Mouse (Mus musculus) thymus, adult 18-20 months (tissue): ENCODE data around the gene Agr2.

Source experiments
- DNase-seq, 2 experiments: peaks; one replicate each; pipeline ENCODE4 v3.0.0; 2022; ENCODE audit warnings: mixed read lengths in 2 of 2

Agr2 gene

DNA sequence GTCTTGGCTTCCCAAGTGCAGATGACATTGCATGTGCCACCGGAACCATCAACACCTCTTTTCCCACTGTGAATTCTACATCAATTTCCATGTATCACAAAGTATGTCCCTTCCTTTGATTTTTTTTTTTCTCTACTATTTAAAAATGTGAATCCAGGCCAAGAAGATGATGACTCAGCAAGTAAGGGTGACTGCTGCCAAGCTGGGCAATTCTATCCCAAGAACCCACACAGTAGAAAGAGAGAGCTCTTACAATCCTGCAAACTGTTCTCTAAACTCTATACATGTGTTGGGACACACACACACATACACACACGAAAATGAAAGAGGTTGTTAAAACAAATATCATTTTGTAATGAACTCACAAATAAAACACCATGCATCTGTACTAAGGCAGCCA, 34.5 kb downstream of the Agr2 start:
- no peak for DNase-seq

DNA sequence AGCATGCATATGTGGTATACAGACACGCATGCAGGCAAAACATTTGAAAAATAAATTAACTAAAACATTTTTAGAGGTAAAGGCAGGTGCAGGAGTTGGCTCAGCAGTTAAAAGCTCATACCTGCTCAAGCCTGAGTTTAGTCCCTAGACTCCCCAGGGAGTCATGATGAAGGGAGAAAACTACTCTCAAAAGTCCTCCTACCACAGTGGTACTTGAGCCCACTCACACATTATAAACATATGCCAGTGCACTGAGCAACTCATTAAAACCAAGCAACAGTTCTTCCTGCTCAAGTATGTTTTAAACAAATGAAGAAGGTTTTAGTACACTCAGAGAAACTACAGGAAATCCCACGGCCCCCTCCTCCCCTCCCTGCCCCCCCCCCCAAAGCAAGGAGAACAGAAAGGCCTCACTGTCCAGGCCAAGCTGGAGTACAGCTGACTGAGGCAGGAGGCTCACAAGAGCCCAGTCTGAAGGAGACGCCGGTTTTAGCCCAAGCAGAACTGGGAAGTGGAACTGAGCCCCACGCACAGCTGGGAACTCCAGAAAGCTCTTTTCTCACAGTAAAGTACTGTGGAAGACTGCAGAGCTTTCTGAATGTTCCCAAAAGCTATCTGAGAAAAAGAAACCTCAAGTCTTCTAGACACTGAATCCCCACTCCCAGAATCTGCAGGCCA, 36.4 kb downstream of the Agr2 start:
- no peak for DNase-seq

DNA sequence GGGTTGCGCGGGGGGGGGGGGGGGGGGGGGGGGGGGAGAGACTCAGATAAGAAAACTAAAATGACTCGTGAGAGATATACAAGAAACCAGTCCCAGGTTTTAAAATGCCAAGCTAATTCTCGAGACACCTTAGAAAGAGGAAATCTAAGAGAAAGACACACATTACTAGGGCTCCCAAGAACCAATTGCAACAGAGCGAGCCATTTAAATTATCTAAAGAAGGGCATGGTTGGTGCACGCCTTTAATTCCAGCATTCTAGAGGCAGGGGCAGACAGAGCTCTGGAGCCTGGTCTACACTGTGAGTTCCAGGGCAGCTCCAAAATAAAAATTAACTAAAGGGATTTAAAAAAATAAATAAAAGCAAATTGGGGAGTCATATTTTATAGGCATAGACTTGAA, 37.0 kb downstream of the Agr2 start:
- DNase-seq = no peak

- no peak for DNase-seq
Measured at GRCm38 (mm10) chr12:36030660-36031363, 38.1 kb downstream of the Agr2 start.

DNA sequence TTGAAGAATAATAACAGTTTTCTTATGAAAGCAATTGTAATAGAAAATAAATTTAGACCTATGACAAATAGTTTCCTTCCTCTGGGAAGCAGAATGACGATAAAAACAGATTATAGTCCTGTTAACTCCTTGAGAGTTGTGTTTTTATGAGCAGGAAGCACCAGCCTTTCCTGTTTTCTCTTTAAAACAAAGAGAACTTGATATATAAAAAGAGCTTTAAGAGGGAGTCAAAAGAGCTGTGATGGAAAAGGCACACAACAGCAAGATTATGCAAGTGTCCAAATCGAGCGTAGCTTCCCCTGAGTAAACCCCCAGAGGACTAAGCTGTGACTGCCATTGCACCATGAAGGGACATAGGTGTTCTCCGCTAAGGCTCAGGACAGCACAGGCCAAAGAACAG, 39.7 kb downstream of the Agr2 start:
- DNase-seq = no peak

- no peak for DNase-seq
Measured at GRCm38 (mm10) chr12:36035501-36035900, 42.8 kb downstream of the Agr2 start.

GRCm38 (mm10) chr12:36036121-36036520, 43.4 kb downstream of the Agr2 start:
- DNase-seq = no peak

- peak in 1 of 2 experiments; percentile 19 for DNase-seq
Measured at GRCm38 (mm10) chr12:36036776-36037175, 44.1 kb downstream of the Agr2 start.

DNA sequence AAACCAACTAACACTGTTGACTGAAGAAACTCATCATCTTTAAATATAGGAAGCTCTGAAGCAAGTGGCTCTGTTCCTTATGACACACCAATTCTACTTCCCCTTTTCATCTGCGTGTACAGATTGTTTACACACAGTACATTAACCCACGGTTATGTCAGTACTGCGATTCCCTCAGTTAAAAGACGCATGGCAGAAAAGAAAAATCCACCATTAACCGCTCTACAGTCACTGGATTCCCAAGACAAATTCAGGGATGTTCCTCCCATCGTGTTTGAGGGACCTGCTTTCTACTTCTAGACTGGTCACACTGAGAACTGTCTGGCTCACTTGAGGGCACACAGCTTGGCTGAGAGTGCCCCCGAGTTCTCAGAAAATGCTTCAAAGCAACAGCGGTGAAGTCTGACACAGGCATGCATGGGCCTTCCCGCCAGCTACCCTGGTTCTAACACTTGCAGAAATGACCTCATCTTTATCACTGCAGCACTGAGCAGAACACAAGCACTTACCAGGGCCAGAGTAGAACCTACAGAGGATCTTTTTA, 46.9 kb downstream of the Agr2 start:
- DNase-seq = peak in 1 of 2 experiments; percentile 34

GRCm38 (mm10) chr12:36040571-36041280, 48.0 kb downstream of the Agr2 start:
- no peak for DNase-seq

GRCm38 (mm10) chr12:36041281-36041589, 48.5 kb downstream of the Agr2 start:
- DNase-seq = no peak

- DNase-seq = peak in 1 of 2 experiments; percentile 66
Measured at GRCm38 (mm10) chr12:36041703-36042347, 49.1 kb downstream of the Agr2 start.

- peak; percentile 94 to 97 for DNase-seq
Measured at GRCm38 (mm10) chr12:36042348-36042778, 49.7 kb downstream of the Agr2 start, which contains the start of gene Tspan13. TSS of gene Tspan13 (minus strand) at chr12:36042500.

DNA sequence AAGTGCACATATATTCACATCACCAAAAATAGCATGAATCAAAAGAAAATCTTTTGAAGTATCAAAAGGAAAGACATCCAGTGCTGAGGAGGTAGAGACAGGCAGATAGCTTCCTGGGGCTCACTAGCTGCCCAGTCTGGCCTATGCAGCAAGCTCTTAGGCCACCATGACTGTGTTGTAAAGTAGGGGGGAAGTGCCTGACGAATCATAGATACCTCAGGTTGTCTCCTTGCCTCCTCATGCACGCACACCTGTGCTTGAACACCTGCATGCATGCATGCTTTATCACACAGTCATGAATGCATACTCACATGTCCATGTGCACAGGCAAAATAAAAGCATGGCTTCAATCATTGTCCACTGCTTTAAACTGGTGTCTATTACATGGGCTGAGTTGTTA, 52.0 kb downstream of the Agr2 start:
- no peak for DNase-seq

GRCm38 (mm10) chr12:36046196-36046595, 53.5 kb downstream of the Agr2 start:
- peak in 1 of 2 experiments; percentile 36 for DNase-seq

DNA sequence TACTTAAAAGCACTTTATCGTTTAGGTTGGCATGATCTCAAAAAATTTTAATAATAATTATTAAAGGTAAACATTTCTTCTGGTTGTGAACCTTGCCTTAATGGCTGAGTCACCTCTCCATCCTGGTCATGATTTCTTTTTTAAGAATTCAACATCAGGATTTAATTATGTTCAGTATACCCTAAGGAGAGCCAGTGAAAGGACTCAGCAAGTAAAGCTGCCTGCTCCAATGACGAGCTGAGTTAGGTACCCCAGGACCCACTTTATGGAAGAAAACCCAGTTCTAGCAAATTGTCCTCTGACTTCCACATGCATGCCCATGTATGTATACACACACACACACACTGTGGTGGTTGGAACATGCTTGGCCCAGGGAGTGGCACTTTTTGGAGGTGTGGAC, 54.9 kb downstream of the Agr2 start:
- DNase-seq = no peak

DNA sequence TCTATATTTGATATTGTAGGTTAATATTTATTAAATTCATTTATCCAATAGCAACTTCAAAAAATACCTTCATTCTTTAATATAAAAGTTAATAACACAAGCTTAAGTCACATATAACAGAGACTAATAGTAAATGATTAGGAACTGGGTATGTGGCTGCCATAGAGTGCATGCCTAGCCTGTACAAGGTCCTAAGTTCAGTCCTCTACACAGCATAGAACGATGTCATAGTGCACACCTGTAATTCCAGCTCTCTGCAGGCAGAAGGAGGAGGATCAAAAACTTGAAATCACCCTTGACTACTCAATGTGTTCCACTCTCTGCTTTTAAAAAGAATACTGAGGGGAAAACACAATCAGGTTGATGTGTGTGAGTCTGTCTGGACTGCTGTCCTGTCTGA, 57.6 kb downstream of the Agr2 start:
- DNase-seq = no peak
